Mouse (Mus musculus) lung, postnatal 36 days (tissue): ENCODE results near the gene Slc26a11.

Experiments
- DNase-seq: peaks from one replicate; pipeline ENCODE4 v3.0.0; 2022; ENCODE audit warnings: mixed read lengths

The Slc26a11 gene

DNA sequence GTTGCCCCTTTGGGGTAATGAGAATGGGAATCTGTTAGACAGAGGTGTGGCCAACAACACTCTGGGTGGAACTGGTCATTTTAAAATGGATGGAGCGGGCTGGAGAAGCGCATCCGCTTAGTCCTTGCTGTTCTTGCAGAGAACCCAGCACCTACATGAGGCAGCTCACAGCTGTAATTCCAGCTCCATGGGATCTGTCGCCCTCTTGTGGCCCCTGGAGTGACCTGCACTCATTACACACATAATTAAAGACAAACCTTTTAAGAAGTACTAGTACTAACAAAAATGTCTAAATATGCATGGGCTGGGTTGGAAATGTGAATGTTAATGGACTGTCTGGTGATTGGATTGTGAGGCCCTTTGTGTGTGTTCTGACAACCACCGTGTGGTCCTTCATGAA lies 49.3 kb downstream of the Slc26a11 start:
- DNase-seq: peak; percentile 73

DNA sequence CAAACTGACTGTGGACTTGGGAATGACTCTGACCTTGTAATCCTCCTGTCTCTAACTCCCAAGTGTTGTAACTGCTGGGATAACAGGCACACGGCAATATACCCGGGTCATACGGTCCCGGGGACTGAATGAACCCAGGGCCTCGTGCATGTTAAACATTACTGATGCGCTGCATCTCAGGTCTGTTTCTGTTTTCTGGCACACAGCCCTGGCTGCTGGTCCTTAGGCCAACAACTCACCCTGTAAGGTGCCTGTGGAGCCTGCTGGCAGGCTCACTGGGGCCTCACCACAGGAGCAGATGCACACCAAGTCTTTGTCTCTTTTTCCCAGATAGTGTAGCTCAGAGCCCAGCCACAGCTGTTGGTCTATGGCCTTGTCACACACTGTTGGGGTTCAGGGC lies 52.0 kb downstream of the Slc26a11 start:
- no peak for DNase-seq

DNA sequence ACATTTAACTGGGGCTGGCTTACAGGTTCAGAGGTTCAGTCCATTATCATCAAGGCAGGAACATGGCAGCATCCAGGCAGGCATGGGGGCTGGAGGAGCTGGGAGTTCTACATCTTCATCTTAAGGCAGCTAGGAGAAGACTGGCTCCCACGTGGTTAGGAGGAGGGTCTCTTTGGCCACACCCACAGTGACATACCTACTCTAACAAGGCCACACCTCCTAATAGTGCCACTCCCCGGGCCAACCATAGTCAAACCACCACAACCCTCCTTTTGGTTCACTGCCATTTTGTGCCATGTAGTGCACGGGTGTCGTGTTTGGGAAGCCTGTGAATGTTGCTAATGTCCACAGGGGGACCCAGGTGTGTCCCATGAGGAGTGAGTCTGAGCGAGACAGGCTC lies 52.6 kb downstream of the Slc26a11 start:
- DNase-seq: no peak

DNA sequence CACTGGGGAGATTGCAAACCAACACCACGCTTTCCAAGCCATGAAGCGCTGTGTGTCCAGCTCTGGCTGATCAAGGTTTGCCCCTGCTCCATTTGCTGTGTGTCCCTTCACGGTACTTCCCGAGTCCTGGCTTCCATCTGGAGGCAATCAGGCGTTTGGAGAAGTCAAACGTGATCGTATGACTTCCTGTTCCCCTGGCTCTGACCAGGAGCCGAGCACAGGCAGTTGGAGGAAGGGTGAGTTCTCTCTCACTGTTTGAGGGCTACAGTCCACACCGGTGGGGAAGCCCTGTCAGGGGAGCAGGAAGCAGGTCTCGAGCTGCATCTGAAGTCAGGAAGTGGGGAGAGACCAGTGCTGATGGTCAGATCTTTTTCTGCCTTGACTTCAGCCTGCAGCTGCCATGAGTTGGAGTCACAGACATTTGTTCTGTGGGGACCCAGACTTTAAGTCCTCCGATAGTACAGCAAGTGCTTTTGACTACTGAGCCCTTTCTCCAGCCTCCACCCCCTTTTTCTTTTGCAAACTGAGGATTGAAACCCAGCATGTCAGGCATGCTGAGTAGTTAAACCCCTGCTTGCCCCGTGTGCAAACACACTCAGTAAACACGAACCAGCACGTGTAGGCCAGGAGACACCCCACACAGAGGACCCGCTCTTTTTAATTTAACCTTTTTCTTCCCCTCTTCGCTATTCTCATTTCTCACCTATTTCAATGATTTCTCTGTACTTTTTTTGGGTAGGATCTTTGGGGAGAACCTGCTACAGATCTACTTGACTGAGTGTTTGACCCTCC lies 64.2 kb downstream of the Slc26a11 start:
- no peak for DNase-seq

DNA sequence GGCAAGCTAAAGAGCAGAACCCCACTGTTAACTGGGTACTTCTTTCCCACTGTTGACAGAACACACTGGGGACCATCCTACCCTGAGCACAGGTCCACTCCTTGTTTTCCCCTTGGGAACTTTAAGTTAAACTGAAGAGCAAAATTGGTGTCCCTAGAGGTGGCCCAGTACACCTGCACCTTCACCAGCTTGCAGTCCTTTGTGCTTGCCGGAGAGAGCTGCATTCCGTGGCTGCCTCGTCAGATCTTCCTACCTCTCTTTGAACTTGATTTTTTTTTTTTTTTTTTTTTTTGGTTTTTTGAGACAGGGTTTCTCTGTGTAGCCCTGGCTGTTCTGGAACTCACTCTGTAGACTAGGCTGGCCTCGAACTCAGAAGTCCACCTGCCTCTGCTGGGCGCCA lies 65.1 kb downstream of the Slc26a11 start:
- DNase-seq: no peak

DNA sequence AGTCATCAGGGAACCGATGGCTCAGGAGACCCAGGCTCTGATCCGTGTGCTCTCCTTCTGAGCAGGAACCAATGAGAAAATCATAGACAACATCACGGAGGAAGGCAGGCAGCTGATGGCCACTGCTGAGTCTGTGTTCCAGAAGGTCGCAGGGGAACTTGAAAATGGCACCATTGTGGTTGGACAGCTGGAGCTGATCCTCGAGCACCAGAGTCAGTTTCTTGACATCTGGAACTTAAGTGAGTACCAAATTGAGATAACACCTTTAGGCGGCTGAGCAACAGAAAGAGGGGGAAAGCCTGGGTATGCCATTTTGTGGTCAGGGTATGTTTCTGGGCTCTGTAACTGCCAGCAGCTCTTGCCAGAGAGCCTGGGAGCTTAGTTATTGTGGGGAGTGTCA lies 72.1 kb downstream of the Slc26a11 start:
- peak; percentile 34 for DNase-seq

DNA sequence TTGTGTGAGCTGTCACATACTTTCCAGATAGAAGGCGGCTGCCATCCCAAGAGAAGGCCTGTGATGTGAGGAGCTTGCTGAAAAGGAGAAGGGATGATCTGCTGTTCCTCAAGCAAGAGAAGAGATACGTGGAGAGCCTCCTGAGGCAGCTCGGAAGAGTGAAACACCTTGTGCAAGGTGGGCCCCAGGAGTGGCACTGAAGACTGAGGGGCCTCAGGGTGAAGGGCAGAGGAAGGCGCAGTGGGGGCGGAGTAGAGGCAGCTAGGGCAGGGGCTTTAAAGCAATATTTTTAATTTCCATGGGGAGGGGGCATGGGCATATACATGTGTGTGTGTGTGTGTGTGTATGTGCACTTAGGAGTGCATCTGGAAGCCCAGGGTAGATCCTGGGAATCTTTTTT lies 72.6 kb downstream of the Slc26a11 start:
- DNase-seq: no peak

DNA sequence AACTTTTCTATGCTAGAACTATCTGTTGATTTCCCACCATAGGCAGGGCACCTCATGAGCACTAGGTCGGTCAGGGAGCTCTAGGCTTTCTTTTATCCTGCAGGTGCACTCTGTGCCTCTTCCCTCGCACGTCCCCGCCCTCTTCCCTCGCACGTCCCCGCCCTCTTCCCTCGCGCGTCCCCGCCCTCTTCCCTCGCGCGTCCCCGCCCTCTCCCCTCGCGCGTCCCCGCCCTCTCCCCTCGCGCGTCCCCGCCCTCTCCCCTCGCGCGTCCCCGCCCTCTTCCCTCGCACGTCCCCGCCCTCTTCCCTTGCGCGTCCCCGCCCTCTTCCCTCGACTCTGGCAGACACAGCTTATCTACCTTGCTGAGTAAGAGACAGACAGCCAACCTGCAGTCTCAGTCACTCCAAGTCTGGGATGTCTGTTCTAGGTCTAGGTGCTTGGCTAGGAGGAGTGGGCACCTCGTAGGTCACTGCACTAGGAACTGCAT lies 73.3 kb downstream of the Slc26a11 start:
- DNase-seq: peak; percentile 65
